Mouse (Mus musculus) heart, postnatal 0 days (tissue): Measurements from ENCODE around the gene Hnrnpa1.

ENCODE experiments used
- CTCF ChIP-seq: IDR thresholded peaks from 2 replicates; pipeline ENCODE4 v1.5.1; 2016; ENCODE audit warnings: antibody characterized with exemption, control low read depth, low read depth
- EP300 ChIP-seq: IDR thresholded peaks from 2 replicates; pipeline ENCODE4 v1.6.1; 2016; ENCODE audit warnings: antibody characterized with exemption, low read depth

DNA sequence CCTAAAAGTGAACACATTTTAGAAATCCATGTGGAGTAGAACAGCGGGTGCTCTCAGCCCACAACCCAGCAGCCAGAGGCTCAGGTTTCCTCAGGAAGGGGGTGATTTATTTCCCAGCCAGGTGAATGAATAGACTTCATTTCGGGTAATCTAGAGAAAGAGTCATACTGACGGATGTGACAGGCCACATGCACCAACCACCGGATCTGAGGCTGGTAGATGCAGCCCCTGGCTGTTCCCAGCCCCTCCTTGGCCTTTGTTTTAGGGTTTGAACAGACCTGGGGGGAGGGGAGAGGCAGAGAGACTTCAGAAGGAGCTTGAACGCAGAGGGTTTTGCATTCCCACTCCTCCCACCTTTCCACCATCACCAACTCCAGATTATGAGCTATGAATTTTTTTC lies 55.6 kb downstream of the Hnrnpa1 start:
- no peak for TF ChIP-seq CTCF
- no peak for TF ChIP-seq EP300
